Comparison of ENCODE assay signal across 12 mouse cellular contexts in genomic region chr5:100632540-100633129, GRCm38 (mm10). TPM values are rescaled to one million over a fixed set of nuclear protein-coding genes. Genes with fewer than 3 reads are reported as not detected.
DNase-seq lines count a peak whose midpoint lies in the region; TF ChIP-seq lines count a peak whose summit lies in the region.
"Had no signal": no experiment of that assay in that cellular context is flagged by ENCODE, and none has a peak within 500 bp of the region (broad histone marks: within the 10 kb centered on the region; RNA-seq: fewer than 3 reads in every experiment).

No protein-coding gene starts in this region.

- no peak overlapping the region for H3K4me3 ChIP-seq in small intestine, adult 2 months (ENCODE audit: low read depth, low read length)

- no peaks in the 10 kb centered on the region for H3K36me3 ChIP-seq in small intestine, adult 2 months (ENCODE audit: control insufficient read depth, insufficient read depth, low read length)

- no peak for TF ChIP-seq CTCF in small intestine, adult 2 months (IDR thresholded peaks at IDR 0.05; ENCODE audit: extremely low read depth, insufficient read length, insufficient replicate concordance, low read depth, low read length)

- peak overlapping the region; percentile 96 for H3K27ac ChIP-seq in small intestine, adult 2 months (ENCODE audit: insufficient read depth, low read depth, low read length)

- H3K27me3 ChIP-seq in small intestine, adult 2 months (ENCODE audit: control insufficient read depth, insufficient read depth, low read length), result no peaks in the 10 kb centered on the region

- DNase-seq in adrenal gland, adult 2 months, result peak; percentile 33
- no peak for DNase-seq in adrenal gland, adult 18-20 months (ENCODE audit: low spot score in 2 of 2)
- peak; percentile 62 for DNase-seq in lung, postnatal 25 days (ENCODE audit: low spot score)
- DNase-seq in lung, postnatal 4 days, result no peak
- DNase-seq in kidney, adult 9 months, result peak; percentile 87
- DNase-seq in spleen, adult 12 weeks (ENCODE audit: low spot score), result no peak
- no peak for DNase-seq in cerebellum, adult 8-10 months
- DNase-seq: cerebellum, postnatal 10 days; forebrain, postnatal 0 days; lung, embryonic 14.5 days; thymus, postnatal 25 days had no signal

- TF ChIP-seq POLR2A in small intestine, adult 2 months (IDR thresholded peaks at IDR 0.05; ENCODE audit: low read depth, low read length), result no peak

- 22% methylated on average over 8 of the region's 8 CpGs for WGBS in small intestine, adult 2 months

- H3K4me1 ChIP-seq in small intestine, adult 2 months (ENCODE audit: control insufficient read depth, insufficient read depth, insufficient read length, low read length), result peaks cover 42% of the 10 kb centered on the region

RNA-seq across cellular contexts. Expression of gene Coq2, which starts 42.3 kb away (rescaled TPM):
- 10 to 100 TPM; 53.0 to 74.5 TPM for total RNA-seq in adrenal gland, adult 2 months (2021)
- polyA plus RNA-seq in adrenal gland, adult 2 months (2012; rRNA removed), result 142 and 265 TPM in 2 replicates
- 10 to 100 TPM; 69.5 to 71.5 TPM for total RNA-seq in adrenal gland, adult 18-20 months (2021)
- polyA plus RNA-seq in small intestine, adult 2 months (2012; rRNA removed), result 71.5 and 86.2 TPM in 2 replicates

Comparison
In these comparisons a context has a peak if more than half of its experiments do, and no peak if none do; other contexts are left out.
1. DNase-seq: peak in adrenal gland, adult 2 months (single experiment), lung, postnatal 25 days (single experiment) and kidney, adult 9 months (single experiment); none in adrenal gland, adult 18-20 months (0 of 2), lung, postnatal 4 days (0 of 2), spleen, adult 12 weeks (single experiment) and cerebellum, adult 8-10 months (single experiment).